Mouse (Mus musculus) intestine, postnatal 0 days (tissue): ENCODE measurements at regions not wholly inside any gene's neighbourhood (a gene's known extent, or its start where the extent isn't known, plus 50 kb on each side); places are given as distances from the start of the nearest gene placed in this dataset.
A peak's percentile ranks its signal among the peaks of the same experiment; 100 is the strongest.
"Not testable (repeated sequence)": the region's sequence is repeated elsewhere in the genome, so short reads cannot be mapped to it uniquely, and the experiment has no call there.

Experiments
- ATAC-seq: fragments of 200-750 bp; cut with Nextera tagmentation; 2 replicates; pipeline ENCODE4 v1.8.0; 2017; ENCODE audit warnings: mild to moderate bottlenecking, moderate TSS enrichment, moderate library complexity
- H3K27ac ChIP-seq: fragments of 300-500 bp; sonication (generic); 2 replicates; pipeline ENCODE4 v1.5.1; 2014; ENCODE audit warnings: mild to moderate bottlenecking, low read depth, low read length, moderate library complexity
- H3K27me3 ChIP-seq: fragments of 300-500 bp; sonication (generic); replicated peaks from 2 replicates; pipeline ENCODE4 v1.6.1; 2014; ENCODE audit warnings: low read length, mixed read lengths; ENCODE audit not compliant: control insufficient read depth, insufficient read depth
- H3K36me3 ChIP-seq: fragments of 300-500 bp; sonication (generic); 2 replicates; pipeline ENCODE4 v1.6.1; 2014; ENCODE audit warnings: mild to moderate bottlenecking, moderate library complexity; ENCODE audit not compliant: control insufficient read depth, insufficient read depth
- H3K4me1 ChIP-seq: fragments of 300-500 bp; sonication (generic); replicated peaks from 2 replicates; pipeline ENCODE4 v1.6.1; 2014; ENCODE audit warnings: antibody characterized with exemption, low read length, mixed read lengths; ENCODE audit not compliant: control insufficient read depth, insufficient read depth
- H3K4me2 ChIP-seq: fragments of 300-500 bp; sonication (generic); replicated peaks from 2 replicates; pipeline ENCODE4 v1.6.1; 2014; ENCODE audit warnings: low read depth, mild to moderate bottlenecking, moderate library complexity
- H3K4me3 ChIP-seq: fragments of 300-500 bp; sonication (generic); 2 replicates; pipeline ENCODE4 v1.5.1; 2014; ENCODE audit warnings: low read depth, low read length
- H3K9ac ChIP-seq: fragments of 300-500 bp; sonication (generic); 2 replicates; pipeline ENCODE4 v1.6.1; 2014; ENCODE audit warnings: mild to moderate bottlenecking, low read depth, low read length
- H3K9me3 ChIP-seq: fragments of 300-500 bp; sonication (generic); 2 replicates; pipeline ENCODE4 v1.6.1; 2016; ENCODE audit warnings: mixed run types; ENCODE audit not compliant: control insufficient read depth
- CTCF ChIP-seq: sonication (generic); IDR thresholded peaks from 2 replicates; pipeline ENCODE4 v1.5.1; 2016; ENCODE audit warnings: low read depth, mild to moderate bottlenecking, control low read depth, antibody characterized with exemption, moderate library complexity
- WGBS: fragments of 180-500 bp; shearing (Covaris S2); extraction: QIAGEN DNeasy Blood & Tissue Kit; methylation state at CpG from one replicate; pipeline ENCODE4 v1.1.7; 2014; 5-methylcytosine and 5-hydroxymethylcytosine counted together

DNA sequence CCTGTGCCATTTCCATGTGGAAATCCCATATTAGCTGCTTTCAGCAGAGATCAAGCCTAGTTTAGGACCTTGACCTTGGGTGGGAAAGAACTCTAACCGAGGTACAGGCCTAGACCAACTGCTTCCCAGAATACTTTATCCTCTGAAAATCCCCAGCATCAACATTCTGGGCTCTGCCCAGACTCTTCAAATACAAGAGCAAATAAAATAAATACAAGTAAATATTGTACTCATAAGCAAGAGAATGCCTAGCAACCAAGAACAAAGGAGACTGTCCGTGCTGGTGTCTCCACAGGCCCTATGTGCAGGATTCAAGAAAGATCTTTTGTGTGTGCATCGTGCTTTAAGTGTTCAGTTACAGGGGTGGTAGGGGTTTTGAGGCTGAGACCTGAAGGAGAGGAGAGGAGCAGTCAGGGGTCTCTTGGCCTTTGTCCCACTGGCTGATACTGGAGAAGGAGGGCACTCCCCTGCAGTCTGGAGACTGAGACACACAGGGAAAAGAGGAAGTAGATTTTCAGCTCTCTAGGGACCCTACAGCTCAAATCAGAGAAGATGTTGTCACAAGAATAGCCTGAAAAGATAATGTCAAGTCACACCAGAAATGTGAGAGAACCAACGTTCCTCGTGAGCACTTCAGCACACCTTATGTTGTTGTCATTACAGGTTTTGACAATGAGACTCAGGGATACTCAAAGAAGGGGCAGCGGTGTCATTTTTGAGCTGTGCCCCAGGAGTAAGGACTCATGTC, 174.6 kb downstream of the Wdr11 start:
- Histone ChIP-seq H3K27me3 (no peaks in the 10 kb centered on the region), H3K9me3 (no peaks in the 10 kb centered on the region), H3K4me3 (no peak overlapping the region), H3K4me1 (peaks cover 32% of the 10 kb centered on the region), H3K9ac (no peak overlapping the region), H3K36me3 (no peaks in the 10 kb centered on the region), H3K27ac (no peak overlapping the region), H3K4me2 (no peak overlapping the region)
- TF ChIP-seq CTCF: no peak
- ATAC-seq: no peak
- 56% methylated on average over 6 of the region's 6 CpGs for WGBS

GRCm38 (mm10) chr7:129769673-129770072, 178.0 kb downstream of the Wdr11 start:
- H3K9ac ChIP-seq, H3K4me3 ChIP-seq, H3K27me3 ChIP-seq, H3K27ac ChIP-seq, H3K9me3 ChIP-seq, H3K36me3 ChIP-seq: not testable (repeated sequence)
- WGBS: 26% methylated on average over 1 of the region's 1 CpGs
- peak; percentile 59 for ATAC-seq
- peak overlapping the region; percentile 30 for H3K4me2 ChIP-seq
- H3K4me1 ChIP-seq: peaks cover 16% of the 10 kb centered on the region; the same call in 1 of the 2 replicates

GRCm38 (mm10) chr7:129771876-129772275, 180.2 kb downstream of the Wdr11 start:
- Histone ChIP-seq H3K27ac (no peak overlapping the region), H3K4me2 (no peak overlapping the region), H3K4me3 (no peak overlapping the region), H3K27me3 (no peaks in the 10 kb centered on the region), H3K4me1 (peaks cover 10% of the 10 kb centered on the region; the same call in 1 of the 2 replicates), H3K9ac (no peak overlapping the region), H3K9me3 (no peaks in the 10 kb centered on the region), H3K36me3 (no peaks in the 10 kb centered on the region)
- TF ChIP-seq CTCF: no peak
- WGBS: 87% methylated on average over 2 of the region's 2 CpGs
- ATAC-seq: no peak

DNA sequence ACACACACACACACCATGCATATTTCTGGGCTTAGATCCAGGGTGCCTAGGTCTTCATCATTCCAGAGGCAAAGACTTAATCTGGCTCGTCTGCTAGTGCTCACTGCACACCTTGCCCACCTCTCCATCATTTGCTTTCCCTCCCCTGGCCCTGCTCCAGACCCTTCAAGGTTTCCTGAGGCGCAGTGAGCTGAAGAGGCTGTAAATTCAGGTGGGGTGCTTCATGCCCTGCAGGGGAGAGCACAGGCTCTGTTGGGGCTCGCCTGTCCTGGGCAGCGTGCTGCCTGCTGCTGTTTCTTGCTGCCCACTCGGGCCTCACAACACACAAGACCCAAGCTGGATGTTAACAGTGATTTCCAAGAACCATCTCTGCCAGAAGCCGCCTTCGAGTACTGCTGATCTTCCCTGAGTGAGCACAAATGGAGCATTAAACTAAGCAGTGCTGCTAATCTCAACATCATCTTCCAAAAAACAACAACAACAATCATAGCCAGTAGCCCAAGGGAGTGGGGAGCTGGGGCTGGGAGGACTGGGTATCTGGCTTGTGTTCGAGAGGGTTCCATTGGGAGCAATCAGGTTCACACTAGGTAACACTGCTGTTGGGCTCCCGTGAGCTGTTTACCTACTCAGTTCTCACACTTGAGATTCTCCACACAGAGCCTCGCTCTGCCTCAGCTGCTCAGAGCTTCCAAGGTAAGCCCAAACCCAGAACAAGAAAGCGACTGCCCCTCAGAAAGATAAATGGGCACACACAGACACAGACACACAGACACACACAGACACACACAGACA, 181.1 kb downstream of the Wdr11 start:
- no peaks in the 10 kb centered on the region for H3K27me3 ChIP-seq
- H3K9me3 ChIP-seq: no peaks in the 10 kb centered on the region
- H3K9ac ChIP-seq: no peak overlapping the region
- no peak for TF ChIP-seq CTCF
- no peak for ATAC-seq
- no peak overlapping the region for H3K4me2 ChIP-seq
- H3K4me3 ChIP-seq: no peak overlapping the region
- 79% methylated on average over 11 of the region's 11 CpGs for WGBS
- H3K4me1 ChIP-seq: peaks cover 5% of the 10 kb centered on the region; the same call in 1 of the 2 replicates
- no peaks in the 10 kb centered on the region for H3K36me3 ChIP-seq
- H3K27ac ChIP-seq: no peak overlapping the region

- 0 out of 2 replicates have a peak overlapping the region, but pooled peaks have one; percentile 17 for H3K9ac ChIP-seq
- H3K36me3 ChIP-seq: no peaks in the 10 kb centered on the region
- H3K27me3 ChIP-seq: no peaks in the 10 kb centered on the region
- H3K27ac ChIP-seq: no peak overlapping the region
- no peaks in the 10 kb centered on the region; the same call in 1 of the 2 replicates for H3K4me1 ChIP-seq
- ATAC-seq: no peak
- no peaks in the 10 kb centered on the region for H3K9me3 ChIP-seq
- TF ChIP-seq CTCF: no peak
- no peak overlapping the region for H3K4me3 ChIP-seq
- H3K4me2 ChIP-seq: peak overlapping the region; percentile 33
- 10% methylated on average over 17 of the region's 17 CpGs for WGBS
These were observed 182.7 kb downstream of the Wdr11 start for GRCm38 (mm10) chr7:129774261-129774861.

- Histone ChIP-seq H3K36me3 (no peaks in the 10 kb centered on the region), H3K27me3 (no peaks in the 10 kb centered on the region), H3K4me2 (no peak overlapping the region), H3K4me1 (no peaks in the 10 kb centered on the region), H3K9me3 (no peaks in the 10 kb centered on the region), H3K9ac (no peak overlapping the region), H3K27ac (no peak overlapping the region), H3K4me3 (no peak overlapping the region)
- ATAC-seq: no peak
- TF ChIP-seq CTCF: no peak
- 92% methylated on average over 11 of the region's 11 CpGs for WGBS
These were observed 183.5 kb downstream of the Wdr11 start for GRCm38 (mm10) chr7:129775189-129775588.
